Mouse (Mus musculus): ENCODE results near the gene Ly6g6f. TPM values are rescaled to one million over a fixed set of nuclear protein-coding genes. Genes with fewer than 3 reads are reported as not detected.

Ly6g6f gene
- total and polyA plus RNA-seq, 3 experiments = 0.10 to 0.27 TPM; not detected in 1

DNA sequence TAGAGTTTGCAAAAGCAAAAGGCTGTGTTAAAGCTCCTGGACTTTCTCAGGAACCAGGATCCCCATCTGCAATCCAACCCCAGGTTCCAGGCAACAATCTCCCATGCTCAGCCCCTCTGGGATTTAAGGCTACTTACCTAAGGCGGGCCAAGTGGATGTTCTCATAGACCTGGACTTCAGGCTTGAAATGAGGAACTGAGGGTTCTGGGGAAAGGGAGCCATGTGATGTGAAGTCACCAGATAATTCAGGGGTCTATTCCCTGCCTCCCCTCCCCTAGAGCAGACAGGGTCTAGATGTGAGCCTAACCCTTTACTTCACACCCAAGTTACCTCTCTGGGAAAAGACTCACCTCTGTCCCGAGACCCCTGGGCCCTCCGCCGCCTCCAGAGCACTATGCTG is 4.7 kb downstream of the Ly6g6f start:
- Histone ChIP-seq H3K4me1 (ENCODE audit: insufficient read depth, low read depth, low read length) (peaks cover 90% of the 10 kb centered on the region), H3K9me3 (replicated peaks) (no peaks in the 10 kb centered on the region), H3K4me3 (ENCODE audit: low read depth, low read length) (no peak overlapping the region; the same call in 1 of the 2 replicates), H3K36me3 (replicated peaks) (no peaks in the 10 kb centered on the region), H3K27me3 (ENCODE audit: insufficient read depth, low read length) (peaks cover 7% of the 10 kb centered on the region; the same call in 1 of the 2 replicates)
- TF ChIP-seq CTCF (IDR thresholded peaks at IDR 0.05; ENCODE audit: low read depth, low read length) = no peak
- no peak for TF ChIP-seq GATA2 (IDR thresholded peaks at IDR 0.05; ENCODE audit: borderline replicate concordance, low read depth, low read length)
- ATAC-seq (ENCODE audit: extremely low read depth, insufficient number of reproducible peaks, low FRiP score, poor library complexity, severe bottlenecking) (no peak), DNase-seq (ENCODE audit: low spot score) (no peak)

GRCm38 (mm10) chr17:35080248-35080647 is 5.2 kb downstream of the Ly6g6f start:
- DNase-seq (ENCODE audit: low spot score) (no peak), ATAC-seq (ENCODE audit: extremely low read depth, insufficient number of reproducible peaks, low FRiP score, poor library complexity, severe bottlenecking) (no peak)
- H3K4me1 ChIP-seq (ENCODE audit: insufficient read depth, low read depth, low read length) = peaks cover 85% of the 10 kb centered on the region
- H3K4me3 ChIP-seq (ENCODE audit: low read depth, low read length) = peak overlapping the region; percentile 53; the same call in 1 of the 2 replicates
- TF ChIP-seq TAL1 (conservative IDR thresholded peaks at IDR 0.05; ENCODE audit: low read depth, low read length) (no peak), POLR2AphosphoS5 (IDR thresholded peaks at IDR 0.05; ENCODE audit: insufficient replicate concordance, low read depth, low read length) (no peak), GATA2 (IDR thresholded peaks at IDR 0.05; ENCODE audit: borderline replicate concordance, low read depth, low read length) (no peak), CTCF (IDR thresholded peaks at IDR 0.05; ENCODE audit: low read depth, low read length) (no peak), GATA1 (IDR thresholded peaks at IDR 0.05; ENCODE audit: borderline replicate concordance, low read length) (no peak)
- peaks cover 7% of the 10 kb centered on the region; the same call in 1 of the 2 replicates for H3K27me3 ChIP-seq (ENCODE audit: insufficient read depth, low read length)
- H3K9me3 ChIP-seq (replicated peaks) = no peaks in the 10 kb centered on the region
- H3K36me3 ChIP-seq (replicated peaks) = no peaks in the 10 kb centered on the region

- ATAC-seq (ENCODE audit: extremely low read depth, insufficient number of reproducible peaks, low FRiP score, poor library complexity, severe bottlenecking) (peak; percentile 95), DNase-seq (ENCODE audit: low spot score) (peak; percentile 83)
- Histone ChIP-seq H3K36me3 (replicated peaks) (no peaks in the 10 kb centered on the region), H3K4me1 (ENCODE audit: insufficient read depth, low read depth, low read length) (peaks cover 81% of the 10 kb centered on the region), H3K4me3 (ENCODE audit: low read depth, low read length) (peak overlapping the region; percentile 66; the same call in 1 of the 2 replicates), H3K9me3 (replicated peaks) (no peaks in the 10 kb centered on the region), H3K27me3 (ENCODE audit: insufficient read depth, low read length) (peaks cover 7% of the 10 kb centered on the region; the same call in 1 of the 2 replicates)
- no peak for TF ChIP-seq GATA1 (IDR thresholded peaks at IDR 0.05; ENCODE audit: borderline replicate concordance, low read length)
- peak; percentile 52 for TF ChIP-seq TAL1 (conservative IDR thresholded peaks at IDR 0.05; ENCODE audit: low read depth, low read length)
Observed at GRCm38 (mm10) chr17:35079778-35080177, 5.6 kb downstream of the Ly6g6f start.

DNA sequence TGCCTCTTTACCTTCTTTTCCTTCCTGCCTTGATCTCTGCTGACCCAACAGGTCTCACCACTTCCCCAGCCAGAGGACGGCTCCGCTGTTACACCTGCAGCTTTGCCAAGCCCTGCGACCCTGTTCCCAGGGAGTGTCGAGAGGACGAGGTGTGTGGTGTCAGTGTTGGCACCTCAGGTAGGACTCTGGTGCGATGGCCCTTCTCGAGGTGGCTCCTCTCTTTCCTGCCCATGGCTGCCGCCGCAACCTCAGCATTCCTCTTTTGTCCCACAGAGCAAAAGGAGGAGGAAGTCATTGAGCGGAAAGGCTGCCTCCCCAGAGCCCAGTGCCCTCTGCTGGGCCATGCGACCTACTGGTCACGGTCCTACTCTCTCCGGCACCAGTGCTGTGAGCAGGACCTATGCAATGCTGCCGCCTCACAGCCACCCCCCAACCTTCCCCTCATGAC is 7.6 kb downstream of the Ly6g6f start, which contains the start of gene Ly6g6d:
Ly6g6d (minus strand) TSS at position 280 of the 448 bp plus-strand sequence.
- peaks cover 7% of the 10 kb centered on the region; the same call in 1 of the 2 replicates for H3K27me3 ChIP-seq (ENCODE audit: insufficient read depth, low read length)
- ATAC-seq (ENCODE audit: extremely low read depth, insufficient number of reproducible peaks, low FRiP score, poor library complexity, severe bottlenecking) = no peak
- no peaks in the 10 kb centered on the region for H3K9me3 ChIP-seq (replicated peaks)
- peaks cover 68% of the 10 kb centered on the region for H3K4me1 ChIP-seq (ENCODE audit: insufficient read depth, low read depth, low read length)
- DNase-seq (ENCODE audit: low spot score) = no peak
- H3K4me3 ChIP-seq (ENCODE audit: low read depth, low read length) = no peak within 1 kb of the TSS
- no peaks in the 10 kb centered on the region for H3K36me3 ChIP-seq (replicated peaks)
- TF ChIP-seq GATA2 (IDR thresholded peaks at IDR 0.05; ENCODE audit: borderline replicate concordance, low read depth, low read length) (no peak), TAL1 (conservative IDR thresholded peaks at IDR 0.05; ENCODE audit: low read depth, low read length) (no peak), GATA1 (IDR thresholded peaks at IDR 0.05; ENCODE audit: borderline replicate concordance, low read length) (no peak), POLR2AphosphoS5 (IDR thresholded peaks at IDR 0.05; ENCODE audit: insufficient replicate concordance, low read depth, low read length) (no peak), CTCF (IDR thresholded peaks at IDR 0.05; ENCODE audit: low read depth, low read length) (no peak)

GRCm38 (mm10) chr17:35077285-35077684 is 8.1 kb downstream of the Ly6g6f start:
- no peak for DNase-seq (ENCODE audit: low spot score)
- H3K9me3 ChIP-seq (replicated peaks) = no peaks in the 10 kb centered on the region
- no peak overlapping the region for H3K4me3 ChIP-seq (ENCODE audit: low read depth, low read length)
- peaks cover 64% of the 10 kb centered on the region for H3K4me1 ChIP-seq (ENCODE audit: insufficient read depth, low read depth, low read length)
- peaks cover 7% of the 10 kb centered on the region; the same call in 1 of the 2 replicates for H3K27me3 ChIP-seq (ENCODE audit: insufficient read depth, low read length)
- no peak for ATAC-seq (ENCODE audit: extremely low read depth, insufficient number of reproducible peaks, low FRiP score, poor library complexity, severe bottlenecking)
- no peaks in the 10 kb centered on the region for H3K36me3 ChIP-seq (replicated peaks)
- TF ChIP-seq GATA1 (IDR thresholded peaks at IDR 0.05; ENCODE audit: borderline replicate concordance, low read length) = no peak
- TF ChIP-seq CTCF (IDR thresholded peaks at IDR 0.05; ENCODE audit: low read depth, low read length) = no peak
- TF ChIP-seq POLR2AphosphoS5 (IDR thresholded peaks at IDR 0.05; ENCODE audit: insufficient replicate concordance, low read depth, low read length) = no peak
- no peak for TF ChIP-seq GATA2 (IDR thresholded peaks at IDR 0.05; ENCODE audit: borderline replicate concordance, low read depth, low read length)
- no peak for TF ChIP-seq TAL1 (conservative IDR thresholded peaks at IDR 0.05; ENCODE audit: low read depth, low read length)

DNA sequence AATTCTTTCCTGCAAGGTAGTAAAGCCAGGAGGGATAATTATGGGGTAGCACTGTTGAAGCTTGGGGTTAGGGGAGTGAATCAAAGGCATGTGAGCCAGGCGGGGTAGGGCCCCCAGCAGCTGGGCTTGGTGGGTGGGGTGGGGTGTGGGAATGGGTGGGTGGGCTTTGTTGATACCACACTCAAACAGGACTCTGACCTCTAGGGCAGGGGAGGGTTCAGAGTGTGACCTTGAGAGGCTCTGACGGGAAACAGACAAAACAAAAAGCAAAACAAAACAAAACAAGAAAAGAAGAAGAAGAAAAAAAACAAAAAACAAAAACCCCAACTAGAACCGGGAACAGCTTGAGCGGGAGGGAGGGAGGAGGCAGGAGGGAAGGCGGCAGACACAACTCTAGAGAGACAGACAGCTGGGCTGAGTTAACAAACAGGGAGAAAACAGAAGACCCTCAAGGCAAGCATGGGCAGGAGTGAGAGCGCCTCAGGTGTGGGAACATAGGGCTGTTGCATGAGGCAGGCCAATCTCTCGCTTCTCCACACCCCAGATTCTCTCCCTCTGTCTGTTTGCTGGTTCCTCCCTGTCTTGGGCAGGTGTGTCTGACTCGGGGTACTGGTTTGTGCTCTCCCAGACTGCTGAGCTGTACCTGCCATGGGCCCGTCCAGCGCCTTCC is 8.8 kb downstream of the Ly6g6f start, which contains the start of gene Ly6g6e:
Ly6g6e (plus strand) TSS at position 396 of the 670 bp plus-strand sequence.
- no peak within 1 kb of the TSS for H3K4me3 ChIP-seq (ENCODE audit: low read depth, low read length)
- ATAC-seq (ENCODE audit: extremely low read depth, insufficient number of reproducible peaks, low FRiP score, poor library complexity, severe bottlenecking) = no peak
- no peaks in the 10 kb centered on the region for H3K36me3 ChIP-seq (replicated peaks)
- no peaks in the 10 kb centered on the region for H3K9me3 ChIP-seq (replicated peaks)
- no peak for TF ChIP-seq TAL1 (conservative IDR thresholded peaks at IDR 0.05; ENCODE audit: low read depth, low read length)
- no peak for TF ChIP-seq POLR2AphosphoS5 (IDR thresholded peaks at IDR 0.05; ENCODE audit: insufficient replicate concordance, low read depth, low read length)
- TF ChIP-seq GATA2 (IDR thresholded peaks at IDR 0.05; ENCODE audit: borderline replicate concordance, low read depth, low read length) = no peak
- no peak for TF ChIP-seq GATA1 (IDR thresholded peaks at IDR 0.05; ENCODE audit: borderline replicate concordance, low read length)
- no peak for TF ChIP-seq CTCF (IDR thresholded peaks at IDR 0.05; ENCODE audit: low read depth, low read length)
- H3K4me1 ChIP-seq (ENCODE audit: insufficient read depth, low read depth, low read length) = peaks cover 58% of the 10 kb centered on the region
- peaks cover 8% of the 10 kb centered on the region; the same call in 1 of the 2 replicates for H3K27me3 ChIP-seq (ENCODE audit: insufficient read depth, low read length)
- no peak for DNase-seq (ENCODE audit: low spot score)

Measured in G1E (cell line).